Mouse (Mus musculus) kidney, postnatal 0 days (tissue): Measurements from ENCODE around the gene Sdccag8. TPM values are rescaled to one million over a fixed set of nuclear protein-coding genes. Genes with fewer than 3 reads are reported as not detected.

Experiments used
- ATAC-seq: fragments of 200-750 bp; cut with Nextera tagmentation; replicated peaks from 2 replicates; pipeline ENCODE4 v1.8.0; 2017; ENCODE audit warnings: low read depth, moderate number of reproducible peaks, moderate TSS enrichment, moderate library complexity; ENCODE audit not compliant: low FRiP score
- DNase-seq: peaks from one replicate; pipeline ENCODE4 v3.0.0-alpha.2; 2016; ENCODE audit warnings: low spot score
- H3K27ac ChIP-seq: fragments of 300-500 bp; sonication (generic); 2 replicates; pipeline ENCODE4 v1.5.1; 2014; ENCODE audit warnings: mild to moderate bottlenecking
- H3K27me3 ChIP-seq: fragments of 300-500 bp; sonication (generic); 2 replicates; pipeline ENCODE4 v1.6.1; 2014; ENCODE audit warnings: low read length, mixed read lengths; ENCODE audit not compliant: insufficient read depth
- H3K36me3 ChIP-seq: fragments of 300-500 bp; sonication (generic); 2 replicates; pipeline ENCODE4 v1.6.1; 2014; ENCODE audit warnings: low read length, mixed read lengths; ENCODE audit not compliant: insufficient read depth
- H3K4me1 ChIP-seq: fragments of 300-500 bp; sonication (generic); replicated peaks from 2 replicates; pipeline ENCODE4 v1.6.1; 2014; ENCODE audit warnings: antibody characterized with exemption, low read length, mixed read lengths; ENCODE audit not compliant: insufficient read depth
- H3K4me2 ChIP-seq: fragments of 300-500 bp; sonication (generic); 2 replicates; pipeline ENCODE4 v1.6.1; 2014; ENCODE audit warnings: mild to moderate bottlenecking, low read length, moderate library complexity, mixed read lengths
- H3K4me3 ChIP-seq: fragments of 300-500 bp; sonication (generic); replicated peaks from 2 replicates; pipeline ENCODE4 v1.5.1; 2014; ENCODE audit warnings: low read depth, low read length
- H3K9ac ChIP-seq: fragments of 300-500 bp; sonication (generic); 2 replicates; pipeline ENCODE4 v1.6.1; 2014; ENCODE audit warnings: low read depth, low read length
- H3K9me3 ChIP-seq: fragments of 300-500 bp; sonication (generic); replicated peaks from 2 replicates; pipeline ENCODE4 v1.6.1; 2016; ENCODE audit warnings: low read length, inconsistent platforms, mixed read lengths
- CTCF ChIP-seq: IDR thresholded peaks from 2 replicates; pipeline ENCODE4 v1.5.1; 2016; ENCODE audit warnings: antibody characterized with exemption, low read depth, mild to moderate bottlenecking, moderate library complexity
- WGBS: fragments of 180-500 bp; shearing (Covaris S2); extraction: QIAGEN DNeasy Blood & Tissue Kit; methylation state at CpG from one replicate; pipeline ENCODE4 v1.1.7; 2014; 5-methylcytosine and 5-hydroxymethylcytosine counted together
- polyA plus RNA-seq: library from polyadenylated mRNA; unstranded; fragments of >200 nt; fragmentation: Nextera tagmentation; extraction: Ambion mirVana; gene quantifications from 2 replicates; pipeline ENCODE4 v1.2.1, GENCODE M21; 2015

Sdccag8 gene
- polyA plus RNA-seq, 1 experiment from 2014 or later = 22.7 TPM

- Histone ChIP-seq H3K4me2 (no peak overlapping the region), H3K27ac (no peak overlapping the region), H3K9ac (no peak overlapping the region), H3K4me1 (no peaks in the 10 kb centered on the region), H3K27me3 (no peaks in the 10 kb centered on the region), H3K4me3 (no peak overlapping the region), H3K36me3 (no peaks in the 10 kb centered on the region), H3K9me3 (no peaks in the 10 kb centered on the region)
- whole genome bisulfite sequencing = 67% methylated on average over 5 of the region's 5 CpGs
- ATAC-seq = no peak
- no peak for DNase-seq
- no peak for TF ChIP-seq CTCF
Measured at GRCm38 (mm10) chr1:176943987-176944386, 129.5 kb downstream of the Sdccag8 start.

- Histone ChIP-seq H3K27me3 (no peaks in the 10 kb centered on the region), H3K27ac (no peak overlapping the region), H3K4me1 (no peaks in the 10 kb centered on the region), H3K4me2 (no peak overlapping the region), H3K36me3 (no peaks in the 10 kb centered on the region), H3K9me3 (no peaks in the 10 kb centered on the region), H3K4me3 (no peak overlapping the region), H3K9ac (no peak overlapping the region)
- ATAC-seq (no peak), DNase-seq (no peak)
- 79% methylated on average over 8 of the region's 8 CpGs for WGBS
- TF ChIP-seq CTCF = no peak
Measured at GRCm38 (mm10) chr1:176944458-176945174, 130.2 kb downstream of the Sdccag8 start.

GRCm38 (mm10) chr1:176945175-176945540 lies 130.7 kb downstream of the Sdccag8 start:
- DNase-seq = no peak
- TF ChIP-seq CTCF = no peak
- Histone ChIP-seq H3K9ac (no peak overlapping the region), H3K9me3 (no peaks in the 10 kb centered on the region), H3K36me3 (no peaks in the 10 kb centered on the region), H3K4me1 (no peaks in the 10 kb centered on the region), H3K4me2 (no peak overlapping the region), H3K27ac (no peak overlapping the region), H3K27me3 (no peaks in the 10 kb centered on the region), H3K4me3 (no peak overlapping the region)
- no peak for ATAC-seq
- WGBS = 89% methylated on average over 12 of the region's 12 CpGs

- H3K4me3 ChIP-seq = no peak overlapping the region
- no peaks in the 10 kb centered on the region for H3K4me1 ChIP-seq
- ATAC-seq (no peak), DNase-seq (no peak)
- no peak overlapping the region for H3K27ac ChIP-seq
- H3K27me3 ChIP-seq = no peaks in the 10 kb centered on the region
- 87% methylated on average over 11 of the region's 11 CpGs for WGBS
- H3K9ac ChIP-seq = no peak overlapping the region
- H3K36me3 ChIP-seq = no peaks in the 10 kb centered on the region
- TF ChIP-seq CTCF = no peak
- no peak overlapping the region for H3K4me2 ChIP-seq
- H3K9me3 ChIP-seq = no peaks in the 10 kb centered on the region
Measured at GRCm38 (mm10) chr1:176946031-176946795, 131.8 kb downstream of the Sdccag8 start.

DNA sequence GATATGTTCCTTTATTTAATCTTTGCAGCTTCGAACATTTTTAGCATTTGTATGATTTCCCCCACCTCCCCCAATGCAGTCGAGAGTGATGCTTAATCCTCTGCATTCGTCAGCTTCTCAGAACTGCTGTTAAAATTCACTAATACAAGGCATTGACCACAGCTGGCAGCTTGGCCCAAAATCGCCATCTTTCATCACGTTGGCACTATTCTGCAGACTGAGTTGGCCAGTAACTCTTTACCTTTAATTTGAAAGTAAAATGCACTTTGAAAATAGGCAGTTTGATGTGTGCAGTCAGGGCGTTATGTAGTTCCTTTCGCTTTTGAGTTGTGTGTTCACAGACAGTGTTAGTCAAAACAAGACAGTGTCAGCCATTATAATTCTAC lies 132.3 kb downstream of the Sdccag8 start:
- Histone ChIP-seq H3K9ac (no peak overlapping the region), H3K4me1 (no peaks in the 10 kb centered on the region), H3K9me3 (no peaks in the 10 kb centered on the region), H3K36me3 (no peaks in the 10 kb centered on the region), H3K27ac (no peak overlapping the region), H3K27me3 (no peaks in the 10 kb centered on the region), H3K4me2 (no peak overlapping the region), H3K4me3 (no peak overlapping the region)
- WGBS = 85% methylated on average over 7 of the region's 7 CpGs
- no peak for ATAC-seq
- DNase-seq = no peak
- TF ChIP-seq CTCF = no peak

- WGBS = 84% methylated on average over 6 of the region's 6 CpGs
Measured at GRCm38 (mm10) chr1:176948861-176949260, 134.4 kb downstream of the Sdccag8 start.

More at GRCm38 (mm10) chr1:176948861-176949260, 134.4 kb downstream of the Sdccag8 start:
- H3K4me3 ChIP-seq = no peak overlapping the region
- H3K4me2 ChIP-seq = no peak overlapping the region
- H3K27ac ChIP-seq = no peak overlapping the region
- DNase-seq (no peak), ATAC-seq (no peak)
- H3K4me1 ChIP-seq = no peaks in the 10 kb centered on the region
- no peaks in the 10 kb centered on the region for H3K36me3 ChIP-seq
- H3K9ac ChIP-seq = no peak overlapping the region
- H3K9me3 ChIP-seq = no peaks in the 10 kb centered on the region
- H3K27me3 ChIP-seq = no peaks in the 10 kb centered on the region
- no peak for TF ChIP-seq CTCF
